Mouse (Mus musculus): ENCODE data around the gene Tuba3b.

DNA sequence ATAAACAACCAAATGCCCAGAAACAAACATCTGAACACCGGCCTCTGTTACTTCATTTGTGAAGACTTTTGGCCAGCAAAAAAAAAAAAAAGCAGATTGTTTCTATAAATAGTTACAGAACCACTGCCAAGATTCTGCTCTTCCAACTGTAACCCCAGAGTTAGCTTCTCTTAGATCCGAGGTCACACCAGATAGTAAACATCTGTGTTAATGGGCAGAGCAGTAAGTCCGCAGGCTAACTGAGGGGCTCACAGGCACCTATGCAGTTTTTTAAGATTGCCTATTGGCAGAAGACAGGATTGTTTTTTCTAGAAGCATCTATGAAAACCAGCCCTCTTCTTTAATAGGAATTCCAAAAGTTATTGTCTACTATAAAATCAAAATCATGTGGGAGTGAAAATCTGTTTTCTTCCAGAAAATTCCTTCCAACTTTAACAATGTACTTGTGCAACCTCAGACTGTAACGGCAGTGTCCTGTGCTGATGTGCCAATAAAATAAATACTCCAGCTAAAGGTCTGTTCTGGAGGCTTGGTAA lies 25.5 kb downstream of the Tuba3b start:
- TF ChIP-seq MAX (IDR thresholded peaks at IDR 0.05) (no peak), CTCF (IDR thresholded peaks at IDR 0.05; ENCODE audit: control insufficient read depth, insufficient read depth, insufficient read length) (no peak), MYOD1 (IDR thresholded peaks at IDR 0.05; ENCODE audit: control insufficient read depth, insufficient read length, low read depth) (no peak), CEBPB (IDR thresholded peaks at IDR 0.05; ENCODE audit: low read depth) (no peak), USF1 (IDR thresholded peaks at IDR 0.05; ENCODE audit: low read depth) (no peak), MYOG (IDR thresholded peaks at IDR 0.05; ENCODE audit: control insufficient read depth, extremely low read depth, insufficient read length) (no peak), FOSL1 (IDR thresholded peaks at IDR 0.05; ENCODE audit: insufficient read depth, low read length, poor library complexity, severe bottlenecking) (no peak)

All from C2C12 (cell line).